Mouse (Mus musculus): ENCODE data around the gene Gtsf2. TPM values are rescaled to one million over a fixed set of nuclear protein-coding genes. Genes with fewer than 3 reads are reported as not detected.
"Not testable (repeated sequence)": the region's sequence is repeated elsewhere in the genome, so short reads cannot be mapped to it uniquely, and the experiment has no call there.

Gtsf2 gene
- total and polyA plus RNA-seq, 2 experiments from 2014 or later = not detected

- no peak for ATAC-seq (ENCODE audit: insufficient read depth, low read depth)
- H3K4me2 ChIP-seq (ENCODE audit: low read depth, low read length) = no peak within 1 kb of the TSS
Measured at GRCm38 (mm10) chr15:103430241-103430640, 18.0 kb downstream of the Gtsf2 start, which contains the start of gene Gtsf1. Gene Gtsf1, minus strand, starts transcription at chr15:103430470.

GRCm38 (mm10) chr15:103427017-103427416 is 21.3 kb downstream of the Gtsf2 start:
- Histone ChIP-seq H3K4me1 (ENCODE audit: control insufficient read depth, insufficient read depth) (no peaks in the 10 kb centered on the region), H3K27ac (ENCODE audit: low read depth) (no peak overlapping the region), H3K9me3 (replicated peaks; ENCODE audit: control insufficient read depth, low read length) (no peaks in the 10 kb centered on the region), H3K27me3 (ENCODE audit: control insufficient read depth, insufficient read depth, low read length) (no peaks in the 10 kb centered on the region), H3K4me3 (ENCODE audit: low read depth, low read length) (no peak overlapping the region), H3K4me2 (ENCODE audit: low read depth, low read length) (no peak overlapping the region), H3K9ac (replicated peaks; ENCODE audit: low read depth, low read length) (no peak overlapping the region), H3K36me3 (replicated peaks; ENCODE audit: control insufficient read depth, insufficient read depth, low read length) (no peaks in the 10 kb centered on the region)
- no peak for DNase-seq (ENCODE audit: low spot score)
- ATAC-seq (ENCODE audit: insufficient read depth, low read depth) = no peak
- TF ChIP-seq CTCF (IDR thresholded peaks at IDR 0.05; ENCODE audit: low read depth) (no peak), EP300 (IDR thresholded peaks at IDR 0.05; ENCODE audit: low read depth) (no peak)
- WGBS = 42% methylated on average over 2 of the region's 2 CpGs

More at GRCm38 (mm10) chr15:103430241-103430640, 18.0 kb downstream of the Gtsf2 start, which contains the start of gene Gtsf1:
- no peak for DNase-seq (ENCODE audit: low spot score)
- Histone ChIP-seq H3K27ac (ENCODE audit: low read depth) (no peak within 1 kb of the TSS), H3K27me3 (ENCODE audit: control insufficient read depth, insufficient read depth, low read length) (no peaks in the 10 kb centered on the region), H3K4me1 (ENCODE audit: control insufficient read depth, insufficient read depth) (0 out of 2 replicates have a peak, but pooled peaks cover 3% of the 10 kb centered on the region), H3K9me3 (replicated peaks; ENCODE audit: control insufficient read depth, low read length) (no peaks in the 10 kb centered on the region), H3K9ac (replicated peaks; ENCODE audit: low read depth, low read length) (no peak within 1 kb of the TSS), H3K36me3 (replicated peaks; ENCODE audit: control insufficient read depth, insufficient read depth, low read length) (no peaks in the 10 kb centered on the region), H3K4me3 (ENCODE audit: low read depth, low read length) (no peak within 1 kb of the TSS)
- TF ChIP-seq CTCF (IDR thresholded peaks at IDR 0.05; ENCODE audit: low read depth) = no peak
- no peak for TF ChIP-seq EP300 (IDR thresholded peaks at IDR 0.05; ENCODE audit: low read depth)
- WGBS = 89% methylated on average over 16 of the region's 16 CpGs

GRCm38 (mm10) chr15:103405586-103405985 is 42.7 kb downstream of the Gtsf2 start:
- WGBS = 82% methylated on average over 2 of the region's 3 CpGs
- H3K4me1 ChIP-seq (ENCODE audit: control insufficient read depth, insufficient read depth); H3K27me3 ChIP-seq (ENCODE audit: control insufficient read depth, insufficient read depth, low read length); H3K27ac ChIP-seq (ENCODE audit: low read depth); H3K36me3 ChIP-seq (replicated peaks; ENCODE audit: control insufficient read depth, insufficient read depth, low read length); ATAC-seq (ENCODE audit: insufficient read depth, low read depth); H3K4me2 ChIP-seq (ENCODE audit: low read depth, low read length); H3K9ac ChIP-seq (replicated peaks; ENCODE audit: low read depth, low read length); H3K9me3 ChIP-seq (replicated peaks; ENCODE audit: control insufficient read depth, low read length); DNase-seq (ENCODE audit: low spot score); H3K4me3 ChIP-seq (ENCODE audit: low read depth, low read length): not testable (repeated sequence)

GRCm38 (mm10) chr15:103401361-103401760 is 46.9 kb downstream of the Gtsf2 start:
- Histone ChIP-seq H3K4me2 (ENCODE audit: low read depth, low read length) (no peak overlapping the region), H3K27ac (ENCODE audit: low read depth) (no peak overlapping the region), H3K9ac (replicated peaks; ENCODE audit: low read depth, low read length) (no peak overlapping the region), H3K4me3 (ENCODE audit: low read depth, low read length) (no peak overlapping the region), H3K27me3 (ENCODE audit: control insufficient read depth, insufficient read depth, low read length) (no peaks in the 10 kb centered on the region), H3K4me1 (ENCODE audit: control insufficient read depth, insufficient read depth) (no peaks in the 10 kb centered on the region), H3K36me3 (replicated peaks; ENCODE audit: control insufficient read depth, insufficient read depth, low read length) (no peaks in the 10 kb centered on the region), H3K9me3 (replicated peaks; ENCODE audit: control insufficient read depth, low read length) (no peaks in the 10 kb centered on the region)
- DNase-seq (ENCODE audit: low spot score) = no peak
- TF ChIP-seq CTCF (IDR thresholded peaks at IDR 0.05; ENCODE audit: low read depth) (no peak), EP300 (IDR thresholded peaks at IDR 0.05; ENCODE audit: low read depth) (no peak)
- ATAC-seq (ENCODE audit: insufficient read depth, low read depth) = no peak
- WGBS = 92% methylated on average over 5 of the region's 5 CpGs

GRCm38 (mm10) chr15:103393577-103393976 is 54.7 kb downstream of the Gtsf2 start:
- Histone ChIP-seq H3K36me3 (replicated peaks; ENCODE audit: control insufficient read depth, insufficient read depth, low read length) (no peaks in the 10 kb centered on the region), H3K4me2 (ENCODE audit: low read depth, low read length) (no peak overlapping the region), H3K9me3 (replicated peaks; ENCODE audit: control insufficient read depth, low read length) (no peaks in the 10 kb centered on the region), H3K9ac (replicated peaks; ENCODE audit: low read depth, low read length) (no peak overlapping the region), H3K27me3 (ENCODE audit: control insufficient read depth, insufficient read depth, low read length) (no peaks in the 10 kb centered on the region), H3K4me3 (ENCODE audit: low read depth, low read length) (no peak overlapping the region), H3K4me1 (ENCODE audit: control insufficient read depth, insufficient read depth) (no peaks in the 10 kb centered on the region; the same call in 1 of the 2 replicates), H3K27ac (ENCODE audit: low read depth) (no peak overlapping the region)
- DNase-seq (ENCODE audit: low spot score) = no peak
- ATAC-seq (ENCODE audit: insufficient read depth, low read depth) = peak; percentile 24; the same call in 1 of the 2 replicates
- TF ChIP-seq CTCF (IDR thresholded peaks at IDR 0.05; ENCODE audit: low read depth) (no peak), EP300 (IDR thresholded peaks at IDR 0.05; ENCODE audit: low read depth) (no peak)

Other genes starting within 250 kb of the Gtsf2 start
- 54.1 and 81.6 TPM in 2 replicates for gene Cbx5, start 208.7 kb downstream of the Gtsf2 start, total RNA-seq (2014; rRNA removed; ENCODE audit: low replicate concordance)
- 41.5 and 42.1 TPM in 2 replicates for gene Cbx5, start 208.7 kb downstream of the Gtsf2 start, polyA plus RNA-seq (2015; fragmentation: Nextera tagmentation; extraction: Ambion mirVana)
- 37.0 and 88.5 TPM in 2 replicates for gene Hnrnpa1, start 208.0 kb downstream of the Gtsf2 start, total RNA-seq (2014; rRNA removed; ENCODE audit: low replicate concordance)
- 260 and 284 TPM in 2 replicates for gene Hnrnpa1, start 208.0 kb downstream of the Gtsf2 start, polyA plus RNA-seq (2015; fragmentation: Nextera tagmentation; extraction: Ambion mirVana)
- 1.9 and 2.5 TPM in 2 replicates for gene Nfe2, start 190.1 kb downstream of the Gtsf2 start, total RNA-seq (2014; rRNA removed; ENCODE audit: low replicate concordance)
- 0.93 and 1.2 TPM in 2 replicates for gene Nfe2, start 190.1 kb downstream of the Gtsf2 start, polyA plus RNA-seq (2015; fragmentation: Nextera tagmentation; extraction: Ambion mirVana)
- gene Copz1, start 175.8 kb downstream of the Gtsf2 start, total RNA-seq (2014; rRNA removed; ENCODE audit: low replicate concordance) = 109 and 117 TPM in 2 replicates
- gene Copz1, start 175.8 kb downstream of the Gtsf2 start, polyA plus RNA-seq (2015; fragmentation: Nextera tagmentation; extraction: Ambion mirVana) = 124 TPM in 2 replicates
- not detected in 2 replicates for gene Gpr84, start 137.9 kb downstream of the Gtsf2 start, total RNA-seq (2014; rRNA removed; ENCODE audit: low replicate concordance)
- 0.10 TPM in 1 of 2 replicates, not detected in the other for gene Gpr84, start 137.9 kb downstream of the Gtsf2 start, polyA plus RNA-seq (2015; fragmentation: Nextera tagmentation; extraction: Ambion mirVana)
- 5.4 and 7.9 TPM in 2 replicates for gene Zfp385a, start 108.4 kb downstream of the Gtsf2 start, total RNA-seq (2014; rRNA removed; ENCODE audit: low replicate concordance)
- gene Zfp385a, start 108.4 kb downstream of the Gtsf2 start, polyA plus RNA-seq (2015; fragmentation: Nextera tagmentation; extraction: Ambion mirVana) = 4.5 and 5.5 TPM in 2 replicates
- gene Itga5, start 81.7 kb downstream of the Gtsf2 start, total RNA-seq (2014; rRNA removed; ENCODE audit: low replicate concordance) = 83.3 and 85.4 TPM in 2 replicates
- gene Itga5, start 81.7 kb downstream of the Gtsf2 start, polyA plus RNA-seq (2015; fragmentation: Nextera tagmentation; extraction: Ambion mirVana) = 44.3 and 47.5 TPM in 2 replicates
- gene Gtsf1, start 18.0 kb downstream of the Gtsf2 start, total RNA-seq (2014; rRNA removed; ENCODE audit: low replicate concordance) = 9.9 TPM in 1 of 2 replicates, not detected in the other
- 11.4 and 13.7 TPM in 2 replicates for gene Gtsf1, start 18.0 kb downstream of the Gtsf2 start, polyA plus RNA-seq (2015; fragmentation: Nextera tagmentation; extraction: Ambion mirVana)
- 1.7 and 3.4 TPM in 2 replicates for gene Nckap1l, start 5.3 kb upstream of the Gtsf2 start, total RNA-seq (2014; rRNA removed; ENCODE audit: low replicate concordance)
- 0.93 and 0.97 TPM in 2 replicates for gene Nckap1l, start 5.3 kb upstream of the Gtsf2 start, polyA plus RNA-seq (2015; fragmentation: Nextera tagmentation; extraction: Ambion mirVana)
- gene Pde1b, start 54.6 kb upstream of the Gtsf2 start, total RNA-seq (2014; rRNA removed; ENCODE audit: low replicate concordance) = 0.88 and 4.0 TPM in 2 replicates
- gene Pde1b, start 54.6 kb upstream of the Gtsf2 start, polyA plus RNA-seq (2015; fragmentation: Nextera tagmentation; extraction: Ambion mirVana) = 1.2 and 1.3 TPM in 2 replicates
- gene Ppp1r1a, start 89.5 kb upstream of the Gtsf2 start, total RNA-seq (2014; rRNA removed; ENCODE audit: low replicate concordance) = 8.4 and 25.2 TPM in 2 replicates
- gene Ppp1r1a, start 89.5 kb upstream of the Gtsf2 start, polyA plus RNA-seq (2015; fragmentation: Nextera tagmentation; extraction: Ambion mirVana) = 36.3 and 43.4 TPM in 2 replicates
- not detected in 2 replicates for gene Glycam1, start 116.6 kb upstream of the Gtsf2 start, total RNA-seq (2014; rRNA removed; ENCODE audit: low replicate concordance)
- not detected in 2 replicates for gene Glycam1, start 116.6 kb upstream of the Gtsf2 start, polyA plus RNA-seq (2015; fragmentation: Nextera tagmentation; extraction: Ambion mirVana)